Mouse (Mus musculus) adrenal gland, adult 18-20 months (tissue): ENCODE measurements around the gene Brf1. TPM values are rescaled to one million over a fixed set of nuclear protein-coding genes. Genes with fewer than 3 reads are reported as not detected.
A peak's percentile ranks its signal among the peaks of the same experiment; 100 is the strongest.

Experiments used
- DNase-seq, 2 experiments: peaks; one replicate each; pipeline ENCODE4 v3.0.0; 2021 to 2022; ENCODE audit warnings: low spot score in 2 of 2
- long read RNA-seq, 2 experiments: library from polyadenylated mRNA; stranded (forward); transcript quantifications; one replicate each; pipeline ENCODE4 v2.0.0; 2021
- total RNA-seq, 2 experiments: library from RNA; stranded (reverse); gene quantifications; 1 replicate in 1 of 2; 2 replicates in 1 of 2; pipeline ENCODE4 v1.2.3; 2021

Brf1 gene
- 10 to 100 TPM; 39.1 to 50.4 TPM for total RNA-seq
- long read RNA-seq, experiment 1, partial matches to known transcripts, result 2 of 12 reads
- long read RNA-seq, experiment 1, other reads (novel, unspliced or antisense), result 10 of 12 reads
- long read RNA-seq, experiment 2, partial matches to known transcripts, result 1 of 15 reads
- long read RNA-seq, experiment 2, other reads (novel, unspliced or antisense), result 14 of 15 reads

GRCm38 (mm10) chr12:113000294-113001132 is at the start of gene Brf1:
Gene Brf1, minus strand, starts transcription at chr12:113000704.
- DNase-seq, result peak; percentile 88 to 90

- no peak for DNase-seq
These were observed 49.3 kb upstream of the Brf1 start for GRCm38 (mm10) chr12:113049836-113050235.

- no peak for DNase-seq
These were observed 47.6 kb upstream of the Brf1 start for GRCm38 (mm10) chr12:113048103-113048502.

- no peak for DNase-seq
These were observed 46.4 kb upstream of the Brf1 start for GRCm38 (mm10) chr12:113046861-113047260.

- DNase-seq, result no peak
These were observed 44.6 kb upstream of the Brf1 start for GRCm38 (mm10) chr12:113044916-113045677.

- DNase-seq, result no peak
These were observed 42.0 kb upstream of the Brf1 start for GRCm38 (mm10) chr12:113042543-113042942.

GRCm38 (mm10) chr12:113041481-113042439 is 41.3 kb upstream of the Brf1 start:
- DNase-seq, result no peak

GRCm38 (mm10) chr12:113038414-113038813 is 37.9 kb upstream of the Brf1 start:
- no peak for DNase-seq

GRCm38 (mm10) chr12:113036996-113037395 is 36.5 kb upstream of the Brf1 start:
- DNase-seq, result no peak

- DNase-seq, result no peak
These were observed 34.6 kb upstream of the Brf1 start for GRCm38 (mm10) chr12:113035093-113035492.

GRCm38 (mm10) chr12:113032296-113033250 is 32.1 kb upstream of the Brf1 start:
- no peak for DNase-seq

- DNase-seq, result no peak
These were observed 30.9 kb upstream of the Brf1 start for GRCm38 (mm10) chr12:113031441-113031840.

- no peak for DNase-seq
These were observed 30.5 kb upstream of the Brf1 start for GRCm38 (mm10) chr12:113030993-113031392.

- DNase-seq, result no peak
These were observed 29.5 kb upstream of the Brf1 start for GRCm38 (mm10) chr12:113030046-113030445.

- DNase-seq, result no peak
These were observed 28.4 kb upstream of the Brf1 start for GRCm38 (mm10) chr12:113028898-113029297.

GRCm38 (mm10) chr12:113028067-113028466 is 27.6 kb upstream of the Brf1 start:
- no peak for DNase-seq

GRCm38 (mm10) chr12:113027495-113027894 is 27.0 kb upstream of the Brf1 start:
- no peak for DNase-seq

GRCm38 (mm10) chr12:113026557-113026956 is 26.1 kb upstream of the Brf1 start:
- no peak for DNase-seq

GRCm38 (mm10) chr12:113023082-113023481 is 22.6 kb upstream of the Brf1 start:
- DNase-seq, result no peak
